Mouse (Mus musculus) v-Abl transformed pro-B cells (cell line): ENCODE results near the gene Abhd14a.
"Not testable (repeated sequence)": the region's sequence is repeated elsewhere in the genome, so short reads cannot be mapped to it uniquely, and the experiment has no call there.

Experiments
- in situ Hi-C, 2 experiments: fragments of 400-800 bp; cut with MboI; formaldehyde crosslinking; loops; one replicate each; pipeline ENCODE4 v1.15.1; 2025; ENCODE audit not compliant: unreplicated experiment in 2 of 2

The Abhd14a gene

DNA sequence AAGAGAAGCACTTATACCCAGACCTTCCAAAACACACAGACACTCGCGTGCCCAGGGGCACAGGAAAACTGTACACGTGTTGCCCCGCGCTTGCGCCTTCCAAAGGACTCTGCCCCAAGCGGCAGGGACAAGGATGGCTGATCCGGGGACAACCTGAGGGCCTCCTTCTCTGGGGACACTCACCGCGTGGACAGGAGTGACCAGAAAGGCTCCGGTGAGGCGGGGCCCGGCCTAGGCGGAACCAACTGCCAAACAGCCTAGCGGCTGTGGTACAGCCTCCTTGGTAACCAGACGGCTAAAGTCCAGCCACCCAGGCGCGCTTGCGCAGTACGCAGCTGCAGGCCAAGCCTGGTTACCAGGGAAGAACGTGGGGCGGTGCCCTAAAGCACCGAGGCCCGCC is at the start of gene Abhd14a, which contains the start of gene Abhd14b:
Abhd14a (minus strand) TSS at position 331 of the 400 bp plus-strand sequence.
Abhd14b (plus strand) TSS at position 112 of the 400 bp plus-strand sequence.
- in situ Hi-C loops = loop anchor here (25.0 kb wide), 2 partner anchors 285 to 635 kb away; partner anchors contain the start of genes Glyctk (in 2 of the 2) and Wdr82 (in 2 of the 2)

DNA sequence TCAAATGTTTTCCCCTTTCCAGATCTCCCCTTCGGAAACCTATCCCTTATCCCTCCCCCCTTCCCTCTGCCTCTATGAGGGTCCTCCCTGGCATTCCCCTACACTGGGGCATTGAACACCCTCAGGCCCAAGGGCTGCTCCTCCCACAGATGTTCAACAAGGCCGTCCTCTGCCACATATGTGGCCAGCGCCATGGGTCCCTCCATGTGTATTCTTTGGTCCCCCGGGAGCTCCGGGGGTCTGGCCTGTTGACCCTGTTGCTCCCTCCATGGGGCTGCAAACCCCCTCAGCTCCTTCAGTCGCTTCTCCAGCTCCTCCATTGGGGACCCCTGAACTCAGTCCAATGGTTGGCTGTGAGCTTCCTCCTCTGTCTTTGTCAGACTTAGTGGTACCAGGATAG is 40.1 kb upstream of the Abhd14a start:
- in situ Hi-C loops = not testable (repeated sequence)

DNA sequence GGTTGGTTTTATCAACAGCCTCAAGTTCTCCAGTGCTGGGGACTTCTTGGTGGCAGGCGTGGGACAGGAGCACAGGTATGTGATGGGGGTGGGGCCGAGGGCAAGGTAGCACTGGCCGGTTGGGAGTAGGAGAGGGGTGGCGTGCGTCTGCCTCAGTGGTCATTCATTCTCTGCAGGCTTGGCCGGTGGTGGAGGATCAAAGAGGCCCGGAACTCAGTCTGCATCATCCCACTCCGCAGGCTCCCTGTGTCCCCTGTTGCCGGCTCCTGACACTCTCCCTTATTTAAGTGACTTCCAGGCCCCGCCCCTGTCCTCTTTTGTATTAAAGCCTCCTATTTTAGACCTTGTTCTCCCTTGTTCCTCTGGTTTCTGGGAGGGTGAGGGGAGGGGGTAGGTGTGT is 37.6 kb upstream of the Abhd14a start:
- in situ Hi-C loops = no loop called here

GRCm38 (mm10) chr9:106483606-106484005 is 36.1 kb upstream of the Abhd14a start:
- in situ Hi-C loops = no loop called here

DNA sequence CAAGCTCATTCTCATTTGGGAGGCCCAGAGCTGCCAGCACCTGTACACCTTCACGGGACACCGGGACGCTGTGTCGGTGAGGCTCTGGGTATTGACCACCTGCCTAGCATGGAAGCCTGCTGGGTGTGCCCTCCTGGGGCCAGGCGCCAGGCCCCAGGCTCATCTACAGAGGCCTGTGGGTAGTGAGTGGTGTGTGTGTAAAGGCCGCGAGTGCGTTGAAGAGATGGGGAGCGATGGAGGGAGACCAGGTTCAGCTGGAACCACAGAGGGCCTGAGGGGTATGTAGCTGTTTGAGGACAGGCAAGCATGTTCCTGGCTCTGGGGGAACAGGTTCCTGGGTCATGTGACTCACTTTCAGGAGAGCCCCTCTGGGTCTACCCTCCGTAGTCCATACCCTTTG is 35.7 kb upstream of the Abhd14a start:
- in situ Hi-C loops = no loop called here

- in situ Hi-C loops = no loop called here
Observed at GRCm38 (mm10) chr9:106482578-106483115, 35.2 kb upstream of the Abhd14a start.

GRCm38 (mm10) chr9:106481676-106482075 is 34.2 kb upstream of the Abhd14a start:
- in situ Hi-C loops = no loop called here

GRCm38 (mm10) chr9:106481075-106481474 is 33.6 kb upstream of the Abhd14a start:
- in situ Hi-C loops = no loop called here

DNA sequence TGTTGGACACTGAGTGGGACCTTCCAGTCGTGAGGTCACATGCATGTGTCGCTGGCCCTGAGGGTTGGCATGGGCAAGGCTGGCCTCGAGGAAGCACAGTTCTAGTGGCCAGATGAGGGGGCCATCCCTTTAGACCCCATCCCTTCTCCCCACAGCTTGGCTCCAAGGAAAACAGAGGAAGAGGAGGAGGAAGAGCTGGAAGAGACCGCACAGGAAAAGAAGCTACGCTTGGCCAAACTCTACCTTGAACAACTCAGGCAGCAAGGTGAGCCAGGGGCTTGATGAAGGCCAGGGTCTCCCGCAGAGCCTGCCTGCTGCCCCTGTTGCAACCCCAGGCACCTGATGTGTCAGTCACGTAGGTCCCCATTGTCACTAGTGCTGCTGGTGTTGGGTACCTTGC is 33.1 kb upstream of the Abhd14a start:
- in situ Hi-C loops = no loop called here

GRCm38 (mm10) chr9:106478101-106478500 is 30.6 kb upstream of the Abhd14a start:
- in situ Hi-C loops = loop anchor here (5.0 to 10.0 kb wide), 2 partner anchors 53 to 261 kb away; partner anchors contain the start of gene Rpl29 (in 1 of the 2)

GRCm38 (mm10) chr9:106477649-106478048 is 30.2 kb upstream of the Abhd14a start:
- in situ Hi-C loops = loop anchor here (5.0 to 10.0 kb wide), 2 partner anchors 53 to 260 kb away; partner anchors contain the start of gene Rpl29 (in 1 of the 2)

DNA sequence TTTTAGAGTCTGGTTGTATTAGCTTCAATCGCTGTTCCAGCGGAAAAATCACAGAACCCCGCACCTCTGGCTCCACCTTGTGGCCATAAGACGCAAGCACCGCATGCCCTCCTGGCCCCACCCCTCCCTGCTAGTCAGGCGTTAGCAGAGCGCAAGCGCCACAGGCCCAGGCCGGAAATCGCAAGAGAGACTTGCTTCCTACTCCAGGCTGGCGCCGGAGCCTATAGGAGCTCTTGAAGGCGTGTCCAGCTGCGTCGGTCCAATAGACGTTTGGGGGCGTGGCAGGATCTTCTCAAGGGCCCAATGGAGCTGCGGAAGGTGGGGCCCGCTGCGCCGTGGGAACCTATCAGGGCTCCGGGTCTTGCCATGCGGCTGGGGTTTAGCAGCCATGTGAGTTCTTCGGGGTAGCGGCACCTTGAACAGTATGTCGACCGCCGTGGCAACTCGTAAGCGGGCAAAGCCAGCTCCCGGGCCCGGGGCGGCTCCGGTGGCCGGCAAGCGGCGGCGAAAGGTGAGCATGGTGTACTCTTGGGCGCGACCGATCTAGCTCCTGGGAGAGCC is 29.5 kb upstream of the Abhd14a start, which contains the start of gene Parp3:
Parp3 (minus strand) TSS at position 26 of the 561 bp plus-strand sequence.
- in situ Hi-C loops = loop anchor here (5.0 to 10.0 kb wide), 2 partner anchors 52 to 260 kb away; partner anchors contain the start of gene Rpl29 (in 1 of the 2)

GRCm38 (mm10) chr9:106476002-106476923 is 28.8 kb upstream of the Abhd14a start:
- in situ Hi-C loops = loop anchor here (5.0 to 10.0 kb wide), 2 partner anchors 51 to 259 kb away; partner anchors contain the start of gene Rpl29 (in 1 of the 2)

- in situ Hi-C loops = loop anchor here (5.0 to 10.0 kb wide), 2 partner anchors 51 to 258 kb away; partner anchors contain the start of gene Rpl29 (in 1 of the 2)
Observed at GRCm38 (mm10) chr9:106475663-106476001, 28.2 kb upstream of the Abhd14a start, which contains the start of gene Rrp9. Gene Rrp9 (plus strand): TSS chr9:106475963.

DNA sequence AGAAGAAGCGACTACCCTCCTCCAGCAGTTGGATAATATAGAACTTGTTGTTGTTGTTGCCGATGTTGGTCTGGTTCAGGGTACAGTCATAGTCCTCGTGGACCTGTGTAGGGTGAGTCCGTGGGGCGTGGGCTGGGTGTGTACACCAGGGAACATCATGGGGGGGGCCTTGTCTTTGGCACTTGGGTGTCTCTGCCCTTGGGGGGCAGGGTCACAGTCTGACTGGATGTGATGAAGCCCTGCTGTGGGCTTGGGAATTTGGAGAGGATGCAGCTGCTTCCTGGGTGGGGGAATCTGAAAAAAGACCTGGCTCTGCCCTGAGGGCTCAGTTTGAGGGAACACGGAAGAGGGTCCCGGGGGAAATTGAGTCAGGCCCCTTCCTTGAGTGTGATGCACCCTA is 27.6 kb upstream of the Abhd14a start:
- in situ Hi-C loops = loop anchor here (5.0 to 10.0 kb wide), 2 partner anchors 50 to 258 kb away; partner anchors contain the start of gene Rpl29 (in 1 of the 2)

GRCm38 (mm10) chr9:106474456-106474855 is 27.0 kb upstream of the Abhd14a start:
- in situ Hi-C loops = loop anchor here (10.0 to 25.0 kb wide), 2 partner anchors 50 to 637 kb away; partner anchors contain the start of genes Col6a6 (in 1 of the 2) and Rpl29 (in 1 of the 2)

DNA sequence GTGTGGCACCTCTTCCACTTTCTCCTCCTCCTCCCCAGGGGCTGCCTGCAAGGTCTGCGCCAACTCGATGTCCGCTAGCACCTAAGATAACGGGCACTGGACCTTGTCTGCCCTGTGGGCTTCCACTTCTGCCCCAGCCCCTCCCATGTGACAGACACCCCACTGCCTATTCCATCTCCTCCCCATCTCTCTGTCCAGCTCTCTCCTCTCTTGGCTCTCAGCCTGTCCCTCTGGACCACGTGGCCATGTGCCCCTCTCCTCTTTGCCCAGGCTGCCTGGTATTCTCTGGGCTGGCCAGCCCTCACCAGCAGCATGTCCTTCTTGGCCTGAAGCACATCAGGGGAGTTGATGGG is 26.3 kb upstream of the Abhd14a start:
- in situ Hi-C loops = loop anchor here (10.0 to 25.0 kb wide), 2 partner anchors 49 to 636 kb away; partner anchors contain the start of genes Col6a6 (in 1 of the 2) and Rpl29 (in 1 of the 2)

GRCm38 (mm10) chr9:106473081-106473752 is 25.7 kb upstream of the Abhd14a start:
- in situ Hi-C loops = loop anchor here (10.0 to 25.0 kb wide), 2 partner anchors 48 to 636 kb away; partner anchors contain the start of genes Col6a6 (in 1 of the 2) and Rpl29 (in 1 of the 2)

DNA sequence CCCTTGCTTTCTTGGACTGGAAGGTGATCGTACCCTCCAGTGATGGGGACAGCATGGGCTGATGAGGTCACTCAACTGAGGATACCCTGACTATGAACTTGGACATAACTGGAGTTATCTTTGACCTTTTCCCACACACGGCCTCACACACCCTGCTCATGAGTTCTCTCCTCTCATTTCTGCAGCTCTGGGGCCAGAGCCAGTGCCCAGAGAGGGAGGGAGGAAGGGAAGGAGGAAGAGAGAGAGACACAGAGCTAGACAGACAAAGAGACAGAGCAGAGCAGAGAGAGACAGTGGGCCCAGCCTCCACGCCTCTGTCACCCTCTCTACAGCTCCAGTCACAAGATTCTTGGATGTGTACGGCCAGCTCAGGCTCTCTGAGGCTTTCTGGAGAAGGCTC is 24.8 kb upstream of the Abhd14a start:
- in situ Hi-C loops = loop anchor here (10.0 to 25.0 kb wide), 2 partner anchors 48 to 635 kb away; partner anchors contain the start of genes Col6a6 (in 1 of the 2) and Rpl29 (in 1 of the 2)
